Mouse (Mus musculus) forebrain, embryonic 14.5 days (tissue): ENCODE results near the gene Cd300c2. TPM values are rescaled to one million over a fixed set of nuclear protein-coding genes. Genes with fewer than 3 reads are reported as not detected.
"Not testable (repeated sequence)": the region's sequence is repeated elsewhere in the genome, so short reads cannot be mapped to it uniquely, and the experiment has no call there.

Experiments used
- ATAC-seq: fragments of 200-750 bp; cut with Nextera tagmentation; 2 replicates; pipeline ENCODE4 v1.8.0; 2017; ENCODE audit warnings: mild to moderate bottlenecking, moderate library complexity
- DNase-seq: peaks from one replicate; pipeline ENCODE4 v3.0.0-alpha.2; 2015; ENCODE audit warnings: low spot score
- H3K27ac ChIP-seq: fragments of 300-500 bp; sonication (generic); 2 replicates; pipeline ENCODE4 v1.5.1; 2014; ENCODE audit warnings: low read depth, mild to moderate bottlenecking, control low read depth, low read length, moderate library complexity
- H3K27me3 ChIP-seq: fragments of 300-500 bp; sonication (generic); replicated peaks from 2 replicates; pipeline ENCODE4 v1.6.1; 2014; ENCODE audit warnings: low read length, control low read depth, mixed read lengths; ENCODE audit not compliant: control insufficient read depth, insufficient read depth
- H3K36me3 ChIP-seq: fragments of 300-500 bp; sonication (generic); 2 replicates; pipeline ENCODE4 v1.6.1; 2014; ENCODE audit warnings: low read length, control low read depth; ENCODE audit not compliant: control insufficient read depth, insufficient read depth
- H3K4me1 ChIP-seq: fragments of 300-500 bp; sonication (generic); 2 replicates; pipeline ENCODE4 v1.6.1; 2014; ENCODE audit warnings: antibody characterized with exemption, low read length, control low read depth; ENCODE audit not compliant: control insufficient read depth, insufficient read depth
- H3K4me2 ChIP-seq: fragments of 300-500 bp; sonication (generic); 2 replicates; pipeline ENCODE4 v1.6.1; 2014; ENCODE audit warnings: mild to moderate bottlenecking, control low read depth, low read length
- H3K4me3 ChIP-seq: fragments of 300-500 bp; sonication (generic); 2 replicates; pipeline ENCODE4 v1.5.1; 2014; ENCODE audit warnings: low read depth, low read length, control low read depth
- H3K9ac ChIP-seq: fragments of 300-500 bp; sonication (generic); 2 replicates; pipeline ENCODE4 v1.6.1; 2014; ENCODE audit warnings: mild to moderate bottlenecking, low read length, control low read depth, moderate library complexity
- H3K9me3 ChIP-seq: fragments of 300-500 bp; sonication (generic); replicated peaks from 2 replicates; pipeline ENCODE4 v1.6.1; 2016; ENCODE audit warnings: low read length, control low read depth, mixed read lengths; ENCODE audit not compliant: control insufficient read depth
- whole genome bisulfite sequencing: fragments of 180-500 bp; shearing (Covaris S2); extraction: QIAGEN DNeasy Blood & Tissue Kit; methylation state at CpG from one replicate; pipeline ENCODE4 v1.1.7; 2014; 5-methylcytosine and 5-hydroxymethylcytosine counted together
- polyA plus RNA-seq: library from polyadenylated mRNA; unstranded; fragments of >200 nt; fragmentation: Nextera tagmentation; extraction: Ambion mirVana; gene quantifications from 2 replicates; pipeline ENCODE4 v1.2.1, GENCODE M21; 2014

Gene Cd300c2
- polyA plus RNA-seq, result 1.1 and 2.0 TPM in 2 replicates

GRCm38 (mm10) chr11:115001474-115002040 is at the start of gene Cd300c2:
Gene Cd300c2, minus strand, starts transcription at chr11:115001880.
- H3K9me3 ChIP-seq, result no peaks in the 10 kb centered on the region
- no peak for ATAC-seq

GRCm38 (mm10) chr11:115049282-115049895 is 47.7 kb upstream of the Cd300c2 start:
- ATAC-seq, result no peak
- Histone ChIP-seq H3K9ac (no peak overlapping the region), H3K27ac (no peak overlapping the region), H3K4me1 (no peaks in the 10 kb centered on the region), H3K4me2 (no peak overlapping the region), H3K27me3 (no peaks in the 10 kb centered on the region), H3K36me3 (no peaks in the 10 kb centered on the region), H3K4me3 (no peak overlapping the region), H3K9me3 (no peaks in the 10 kb centered on the region)
- DNase-seq, result no peak
- 47% methylated on average over 3 of the region's 3 CpGs for WGBS

More at GRCm38 (mm10) chr11:115001474-115002040, at the start of gene Cd300c2:
- Histone ChIP-seq H3K4me2 (no peak within 1 kb of the TSS), H3K36me3 (no peaks in the 10 kb centered on the region), H3K27ac (no peak within 1 kb of the TSS), H3K9ac (no peak within 1 kb of the TSS), H3K4me3 (no peak within 1 kb of the TSS), H3K27me3 (no peaks in the 10 kb centered on the region), H3K4me1 (no peaks in the 10 kb centered on the region)
- DNase-seq, result no peak
- WGBS, result 90% methylated on average over 7 of the region's 7 CpGs

GRCm38 (mm10) chr11:115048259-115048658 is 46.6 kb upstream of the Cd300c2 start, which contains the start of gene Cd300ld3:
Gene Cd300ld3, minus strand, starts transcription at chr11:115048409.
- no peak for ATAC-seq
- no peak within 1 kb of the TSS for H3K4me2 ChIP-seq
- 85% methylated on average over 2 of the region's 2 CpGs for WGBS
- H3K27me3 ChIP-seq, result no peaks in the 10 kb centered on the region
- H3K36me3 ChIP-seq, result no peaks in the 10 kb centered on the region
- no peak within 1 kb of the TSS for H3K9ac ChIP-seq
- H3K4me3 ChIP-seq, result no peak within 1 kb of the TSS
- no peak within 1 kb of the TSS for H3K27ac ChIP-seq
- DNase-seq, result no peak
- H3K4me1 ChIP-seq, result no peaks in the 10 kb centered on the region
- no peaks in the 10 kb centered on the region for H3K9me3 ChIP-seq

- DNase-seq, H3K4me1 ChIP-seq, H3K9ac ChIP-seq, H3K4me2 ChIP-seq, H3K27me3 ChIP-seq, ATAC-seq, H3K36me3 ChIP-seq, H3K27ac ChIP-seq, H3K9me3 ChIP-seq, H3K4me3 ChIP-seq: not testable (repeated sequence)
- WGBS, result no CpG with 5 or more reads among the region's 6 CpGs
These were observed 36.0 kb upstream of the Cd300c2 start, which contains the start of gene Cd300ld5 for GRCm38 (mm10) chr11:115037669-115038068. Gene Cd300ld5, minus strand, starts transcription at chr11:115037769.

GRCm38 (mm10) chr11:115026912-115027311 is 25.2 kb upstream of the Cd300c2 start, which contains the start of gene Cd300ld4:
Gene Cd300ld4, minus strand, starts transcription at chr11:115027012.
- not testable (repeated sequence) for H3K4me1 ChIP-seq, H3K27ac ChIP-seq, DNase-seq, H3K27me3 ChIP-seq, ATAC-seq, H3K4me3 ChIP-seq, H3K9ac ChIP-seq, H3K4me2 ChIP-seq, H3K36me3 ChIP-seq, H3K9me3 ChIP-seq
- WGBS, result no CpG with 5 or more reads among the region's 6 CpGs

GRCm38 (mm10) chr11:115016093-115016492 is 14.4 kb upstream of the Cd300c2 start, which contains the start of gene Cd300ld2:
Gene Cd300ld2, minus strand, starts transcription at chr11:115016193.
- not testable (repeated sequence) for ATAC-seq

GRCm38 (mm10) chr11:115004070-115004469 is 2.4 kb upstream of the Cd300c2 start:
- Histone ChIP-seq H3K4me2 (no peak overlapping the region), H3K9ac (no peak overlapping the region), H3K36me3 (no peaks in the 10 kb centered on the region), H3K4me3 (no peak overlapping the region), H3K9me3 (no peaks in the 10 kb centered on the region), H3K27ac (no peak overlapping the region), H3K4me1 (no peaks in the 10 kb centered on the region), H3K27me3 (no peaks in the 10 kb centered on the region)
- ATAC-seq (no peak), DNase-seq (no peak)
- 92% methylated on average over 5 of the region's 5 CpGs for WGBS

More at GRCm38 (mm10) chr11:115016093-115016492, 14.4 kb upstream of the Cd300c2 start, which contains the start of gene Cd300ld2:
- not testable (repeated sequence) for H3K27ac ChIP-seq, H3K9me3 ChIP-seq, DNase-seq, H3K9ac ChIP-seq, H3K4me3 ChIP-seq, H3K36me3 ChIP-seq, H3K4me2 ChIP-seq, H3K27me3 ChIP-seq, H3K4me1 ChIP-seq
- no CpG with 5 or more reads among the region's 7 CpGs for WGBS

- Histone ChIP-seq H3K27ac (no peak within 1 kb of the TSS), H3K36me3 (no peaks in the 10 kb centered on the region), H3K4me1 (no peaks in the 10 kb centered on the region), H3K4me2 (no peak within 1 kb of the TSS), H3K4me3 (no peak within 1 kb of the TSS), H3K9ac (no peak within 1 kb of the TSS), H3K27me3 (no peaks in the 10 kb centered on the region), H3K9me3 (no peaks in the 10 kb centered on the region)
- WGBS, result 86% methylated on average over 4 of the region's 4 CpGs
- DNase-seq (no peak), ATAC-seq (no peak)
These were observed 11.9 kb downstream of the Cd300c2 start, which contains the start of gene Cd300ld for GRCm38 (mm10) chr11:114989793-114990192. Gene Cd300ld, minus strand, starts transcription at chr11:114989922.

- no peak for ATAC-seq
- no peak overlapping the region for H3K27ac ChIP-seq
These were observed 19.8 kb downstream of the Cd300c2 start for GRCm38 (mm10) chr11:114981866-114982265.

More at GRCm38 (mm10) chr11:114981866-114982265, 19.8 kb downstream of the Cd300c2 start:
- Histone ChIP-seq H3K4me1 (no peaks in the 10 kb centered on the region), H3K36me3 (no peaks in the 10 kb centered on the region), H3K4me3 (no peak overlapping the region), H3K9ac (no peak overlapping the region), H3K4me2 (no peak overlapping the region), H3K9me3 (no peaks in the 10 kb centered on the region; the same call in 1 of the 2 replicates), H3K27me3 (no peaks in the 10 kb centered on the region)
- WGBS, result 79% methylated on average over 4 of the region's 4 CpGs
- DNase-seq, result no peak
